Mouse (Mus musculus) lung, adult 2 months (tissue): ENCODE results near the gene Ehd1. TPM values are rescaled to one million over a fixed set of nuclear protein-coding genes. Genes with fewer than 3 reads are reported as not detected.

ENCODE experiments used
- DNase-seq: peaks from one replicate; pipeline ENCODE4 v3.0.0; 2022
- H3K4me1 ChIP-seq: fragments of 200-500 bp; 2 replicates; pipeline ENCODE4 v1.6.1; 2011; ENCODE audit warnings: low read length; ENCODE audit not compliant: control insufficient read depth, insufficient read depth
- H3K4me3 ChIP-seq: fragments of 200-500 bp; replicated peaks from 2 replicates; pipeline ENCODE3; 2011; ENCODE audit warnings: low read depth, mild to moderate bottlenecking, control low read depth, low read length; ENCODE audit errors: extremely low read depth
- CTCF ChIP-seq: fragments of 200-500 bp; IDR thresholded peaks from 2 replicates; pipeline ENCODE4 v1.5.1; 2011; ENCODE audit warnings: mild to moderate bottlenecking, low read length, control low read depth; ENCODE audit not compliant: insufficient read depth
- POLR2A ChIP-seq: fragments of 200-500 bp; IDR thresholded peaks from 2 replicates; pipeline ENCODE4 v1.6.1; 2011; ENCODE audit warnings: low read depth, mild to moderate bottlenecking, control low read depth, low read length, borderline replicate concordance; ENCODE audit errors: extremely low read depth
- WGBS: fragments of 180-500 bp; shearing (Covaris S2); methylation state at CpG from one replicate; pipeline ENCODE4 v1.1.7; 2018; 5-methylcytosine and 5-hydroxymethylcytosine counted together
- polyA plus RNA-seq: library from polyadenylated mRNA; depleted of rRNA; stranded (reverse); fragments of >200 nt; gene quantifications from 2 replicates; pipeline ENCODE4 v1.2.3, GENCODE M21; 2012

Ehd1 gene
- polyA plus RNA-seq, 1 experiment = 399 TPM

GRCm38 (mm10) chr19:6336920-6337319 is 60.4 kb downstream of the Ehd1 start:
- no peak for TF ChIP-seq POLR2A
- TF ChIP-seq CTCF = no peak
- Histone ChIP-seq H3K4me3 (no peak overlapping the region), H3K4me1 (peaks cover 22% of the 10 kb centered on the region; the same call in 1 of the 2 replicates)
- 92% methylated on average over 10 of the region's 10 CpGs for WGBS
- no peak for DNase-seq

GRCm38 (mm10) chr19:6338171-6338570 is 61.6 kb downstream of the Ehd1 start:
- peaks cover 24% of the 10 kb centered on the region for H3K4me1 ChIP-seq
- H3K4me3 ChIP-seq = no peak overlapping the region
- 94% methylated on average over 7 of the region's 7 CpGs for WGBS

GRCm38 (mm10) chr19:6338716-6339115 is 62.2 kb downstream of the Ehd1 start:
- Histone ChIP-seq H3K4me3 (no peak overlapping the region), H3K4me1 (peaks cover 27% of the 10 kb centered on the region)
- 85% methylated on average over 11 of the region's 11 CpGs for WGBS
- no peak for DNase-seq
- TF ChIP-seq CTCF (no peak), POLR2A (no peak)

More at GRCm38 (mm10) chr19:6338171-6338570, 61.6 kb downstream of the Ehd1 start:
- no peak for DNase-seq
- TF ChIP-seq CTCF (no peak), POLR2A (no peak)

GRCm38 (mm10) chr19:6339191-6339590 is 62.7 kb downstream of the Ehd1 start:
- H3K4me1 ChIP-seq = peaks cover 30% of the 10 kb centered on the region
- H3K4me3 ChIP-seq = no peak overlapping the region

GRCm38 (mm10) chr19:6339890-6340504 is 63.5 kb downstream of the Ehd1 start:
- Histone ChIP-seq H3K4me1 (peaks cover 30% of the 10 kb centered on the region), H3K4me3 (peak overlapping the region; percentile 53)
- 47% methylated on average over 15 of the region's 15 CpGs for whole genome bisulfite sequencing
- DNase-seq = no peak
- TF ChIP-seq POLR2A (peak; percentile 66; the same call in 1 of the 2 replicates), CTCF (peak; percentile 56)

More at GRCm38 (mm10) chr19:6339191-6339590, 62.7 kb downstream of the Ehd1 start:
- no peak for TF ChIP-seq POLR2A
- no peak for TF ChIP-seq CTCF
- no peak for DNase-seq
- WGBS = 93% methylated on average over 6 of the region's 6 CpGs

GRCm38 (mm10) chr19:6340524-6341452 is 64.3 kb downstream of the Ehd1 start, which contains the start of gene Map4k2:
TSS of gene Map4k2 (plus strand) at chr19:6341135.
- peak within 1 kb of the TSS; percentile 95 for H3K4me3 ChIP-seq
- H3K4me1 ChIP-seq = peaks cover 25% of the 10 kb centered on the region
- TF ChIP-seq CTCF (no peak), POLR2A (peak; percentile 68; the same call in 1 of the 2 replicates)
- WGBS = 2% methylated on average over 70 of the region's 72 CpGs
- peak; percentile 84 for DNase-seq

GRCm38 (mm10) chr19:6341453-6342077 is 65.0 kb downstream of the Ehd1 start:
- no peak for TF ChIP-seq CTCF
- TF ChIP-seq POLR2A = no peak
- Histone ChIP-seq H3K4me3 (peak overlapping the region; percentile 95), H3K4me1 (peaks cover 20% of the 10 kb centered on the region)
- WGBS = 4% methylated on average over 23 of the region's 23 CpGs
- DNase-seq = no peak

GRCm38 (mm10) chr19:6342276-6342933 is 65.9 kb downstream of the Ehd1 start:
- H3K4me3 ChIP-seq = peak overlapping the region; percentile 95
- no peak for DNase-seq
- peaks cover 18% of the 10 kb centered on the region for H3K4me1 ChIP-seq
- TF ChIP-seq POLR2A (no peak), CTCF (no peak)
- 55% methylated on average over 5 of the region's 5 CpGs for WGBS
